Mouse (Mus musculus) lung, embryonic 14.5 days (tissue): ENCODE data around the gene Gm5142. TPM values are rescaled to one million over a fixed set of nuclear protein-coding genes. Genes with fewer than 3 reads are reported as not detected.

Experiments used
- ATAC-seq: fragments of 200-750 bp; cut with Nextera tagmentation; 2 replicates; pipeline ENCODE4 v1.8.0; 2017; ENCODE audit warnings: mild to moderate bottlenecking, moderate TSS enrichment, moderate library complexity; ENCODE audit not compliant: insufficient read depth
- DNase-seq: peaks from one replicate; pipeline ENCODE4 v3.0.0-alpha.2; 2015
- H3K27ac ChIP-seq: fragments of 300-500 bp; sonication (generic); 2 replicates; pipeline ENCODE4 v1.5.1; 2014; ENCODE audit warnings: low read depth, mild to moderate bottlenecking, moderate library complexity
- H3K27me3 ChIP-seq: fragments of 300-500 bp; sonication (generic); 2 replicates; pipeline ENCODE4 v1.6.1; 2014; ENCODE audit warnings: low read length, control low read depth; ENCODE audit not compliant: insufficient read depth
- H3K36me3 ChIP-seq: fragments of 300-500 bp; sonication (generic); 2 replicates; pipeline ENCODE4 v1.6.1; 2014; ENCODE audit warnings: control low read depth; ENCODE audit not compliant: insufficient read depth
- H3K4me1 ChIP-seq: fragments of 300-500 bp; sonication (generic); 2 replicates; pipeline ENCODE4 v1.6.1; 2014; ENCODE audit warnings: antibody characterized with exemption, control low read depth; ENCODE audit not compliant: insufficient read depth
- H3K4me2 ChIP-seq: fragments of 300-500 bp; sonication (generic); 2 replicates; pipeline ENCODE4 v1.6.1; 2014; ENCODE audit warnings: mild to moderate bottlenecking
- H3K4me3 ChIP-seq: fragments of 300-500 bp; sonication (generic); 2 replicates; pipeline ENCODE4 v1.5.1; 2014; ENCODE audit warnings: low read depth, low read length
- H3K9ac ChIP-seq: fragments of 300-500 bp; sonication (generic); 2 replicates; pipeline ENCODE4 v1.6.1; 2014
- H3K9me3 ChIP-seq: fragments of 300-500 bp; sonication (generic); 2 replicates; pipeline ENCODE4 v1.6.1; 2016; ENCODE audit warnings: low read depth, low read length, control low read depth
- CTCF ChIP-seq: IDR thresholded peaks from 2 replicates; pipeline ENCODE4 v1.5.1; 2016; ENCODE audit warnings: antibody characterized with exemption, low read depth
- WGBS: fragments of 180-500 bp; shearing (Covaris S2); extraction: QIAGEN DNeasy Blood & Tissue Kit; methylation state at CpG from one replicate; pipeline ENCODE4 v1.1.7; 2014; 5-methylcytosine and 5-hydroxymethylcytosine counted together
- polyA plus RNA-seq: library from polyadenylated mRNA; unstranded; fragments of >200 nt; fragmentation: Nextera tagmentation; extraction: Ambion mirVana; gene quantifications from 2 replicates; pipeline ENCODE4 v1.2.1, GENCODE M21; 2014

Gene Gm5142
- polyA plus RNA-seq, 1 experiment from 2014 or later: not detected

DNA sequence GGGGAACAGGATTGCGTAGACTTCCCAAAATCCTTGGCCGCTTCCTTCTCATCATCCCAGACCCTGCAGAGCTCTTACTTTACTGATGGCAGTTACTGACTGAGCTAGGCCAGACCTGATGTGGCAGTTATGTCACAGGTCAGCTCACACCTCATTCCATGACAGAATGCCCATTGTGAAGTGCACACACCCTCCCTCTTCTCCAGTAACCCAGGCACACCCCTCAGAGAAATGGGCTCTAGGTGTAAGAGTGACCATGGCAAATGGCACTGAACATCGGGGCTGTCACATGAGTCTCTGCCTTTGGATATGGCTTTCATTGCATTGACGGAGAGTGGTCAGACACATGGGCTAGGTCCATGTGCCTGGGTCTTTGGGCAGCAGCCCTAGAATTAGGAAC lies 35.8 kb downstream of the Gm5142 start, which contains the start of gene 1700129C05Rik:
Gene 1700129C05Rik, minus strand, starts transcription at position 101 of the 400 bp plus-strand sequence.
- no peak within 1 kb of the TSS for H3K4me2 ChIP-seq
- no peak within 1 kb of the TSS for H3K4me3 ChIP-seq
- no peaks in the 10 kb centered on the region for H3K4me1 ChIP-seq
- no peak for TF ChIP-seq CTCF
- no peaks in the 10 kb centered on the region for H3K36me3 ChIP-seq
- H3K27me3 ChIP-seq: no peaks in the 10 kb centered on the region
- DNase-seq: no peak
- no peaks in the 10 kb centered on the region for H3K9me3 ChIP-seq
- 89% methylated on average over 4 of the region's 4 CpGs for WGBS
- no peak for ATAC-seq
- no peak within 1 kb of the TSS for H3K9ac ChIP-seq
- H3K27ac ChIP-seq: no peak within 1 kb of the TSS

DNA sequence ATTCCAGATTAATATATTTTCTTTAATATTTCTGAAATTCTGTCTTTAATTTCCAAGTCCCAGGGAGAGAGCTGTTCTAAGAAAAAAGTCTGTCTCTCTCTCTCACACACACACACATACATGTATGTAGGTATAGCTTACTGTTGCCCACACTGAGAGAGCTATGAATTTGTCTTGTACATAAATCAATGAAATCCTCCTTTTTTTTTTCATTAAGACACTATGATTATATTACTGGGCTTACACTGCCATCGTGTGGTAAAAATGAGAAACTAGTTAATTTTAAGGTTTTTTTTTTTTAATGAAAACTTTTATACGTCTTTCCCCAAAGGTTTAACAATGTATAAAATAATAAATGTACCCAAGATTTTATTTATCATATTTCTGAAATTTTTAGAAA lies 64.3 kb downstream of the Gm5142 start:
- no peak overlapping the region for H3K9ac ChIP-seq
- peak; percentile 76 for DNase-seq
- no peak for ATAC-seq

More for the DNA sequence above, 64.3 kb downstream of the Gm5142 start:
- Histone ChIP-seq H3K27ac (no peak overlapping the region), H3K27me3 (no peaks in the 10 kb centered on the region), H3K36me3 (no peaks in the 10 kb centered on the region), H3K4me2 (no peak overlapping the region), H3K4me3 (no peak overlapping the region), H3K9me3 (no peaks in the 10 kb centered on the region), H3K4me1 (no peaks in the 10 kb centered on the region)
- 2% methylated on average over 2 of the region's 2 CpGs for WGBS
- TF ChIP-seq CTCF: peak; percentile 33; the same call in 1 of the 2 replicates

Other genes with a start within 250 kb of the Gm5142 start
- gene 1700129C05Rik, start 35.9 kb downstream of the Gm5142 start, polyA plus RNA-seq: not detected in 2 replicates
- gene Rcbtb1, start 22.5 kb upstream of the Gm5142 start, polyA plus RNA-seq: 69.3 and 84.5 TPM in 2 replicates
- 0.22 TPM in 1 of 2 replicates, not detected in the other for gene Gm6904, start 81.5 kb upstream of the Gm5142 start, polyA plus RNA-seq
- 0.27 TPM in 1 of 2 replicates, not detected in the other for gene Phf11a, start 118.8 kb upstream of the Gm5142 start, polyA plus RNA-seq
- gene Phf11b, start 162.6 kb upstream of the Gm5142 start, polyA plus RNA-seq: 0.53 and 0.84 TPM in 2 replicates
- gene Phf11d, start 186.7 kb upstream of the Gm5142 start, polyA plus RNA-seq: 0.50 and 1.0 TPM in 2 replicates
- gene Phf11c, start 216.6 kb upstream of the Gm5142 start, polyA plus RNA-seq: 1.1 TPM in 2 replicates